Mouse (Mus musculus) ES-E14 (cell line): ENCODE results near the gene Ncbp2. TPM values are rescaled to one million over a fixed set of nuclear protein-coding genes. Genes with fewer than 3 reads are reported as not detected.

Source experiments
- DNase-seq: peaks from one replicate; pipeline ENCODE4 v3.0.0-alpha.2; 2013; ENCODE audit warnings: low read depth, low spot score
- H3K27ac ChIP-seq: 2 replicates; pipeline ENCODE4 v1.5.1; 2012; ENCODE audit warnings: low read depth, mild to moderate bottlenecking, low read length, moderate library complexity, mixed read lengths; ENCODE audit not compliant: poor library complexity, insufficient read depth, severe bottlenecking
- H3K36me3 ChIP-seq: 2 replicates; pipeline ENCODE4 v1.6.1; 2012; ENCODE audit warnings: mild to moderate bottlenecking, low read length, moderate library complexity, mixed read lengths; ENCODE audit not compliant: control insufficient read depth, poor library complexity, insufficient read depth, severe bottlenecking
- H3K4me1 ChIP-seq, 2 experiments: fragments of 150-350 bp in 1 of 2; sonication (generic) in 1 of 2; 2 replicates each; pipeline ENCODE4 v1.6.1; 2012; ENCODE audit warnings: low read length in 2 of 2, mild to moderate bottlenecking in 1 of 2, mixed read lengths in 1 of 2; ENCODE audit not compliant: control insufficient read depth in 2 of 2, insufficient read depth in 2 of 2, poor library complexity in 1 of 2
- H3K4me3 ChIP-seq, 2 experiments: fragments of 150-350 bp in 1 of 2; sonication (generic) in 1 of 2; 2 replicates each; pipeline ENCODE4 v1.5.1; 2012; ENCODE audit warnings: low read length in 2 of 2, low read depth in 1 of 2, mild to moderate bottlenecking in 1 of 2, mixed read lengths in 1 of 2; ENCODE audit not compliant: insufficient read depth in 1 of 2, poor library complexity in 1 of 2, severe bottlenecking in 1 of 2
- H3K9ac ChIP-seq: 2 replicates; pipeline ENCODE4 v1.6.1; 2012; ENCODE audit warnings: low read depth, mild to moderate bottlenecking, low read length, mixed read lengths; ENCODE audit not compliant: poor library complexity, insufficient read depth, severe bottlenecking
- H3K9me3 ChIP-seq: fragments of 150-350 bp; sonication (generic); 2 replicates; pipeline ENCODE4 v1.6.1; 2012; ENCODE audit warnings: low read depth, mild to moderate bottlenecking, low read length; ENCODE audit not compliant: control insufficient read depth, insufficient read depth
- CHD2 ChIP-seq: IDR thresholded peaks from 2 replicates; pipeline ENCODE4 v1.6.1; 2014; ENCODE audit warnings: mild to moderate bottlenecking, low read depth, low read length, inconsistent platforms
- HCFC1 ChIP-seq: IDR thresholded peaks from 2 replicates; pipeline ENCODE4 v1.6.1; 2012; ENCODE audit warnings: low read length, inconsistent platforms, borderline replicate concordance; ENCODE audit not compliant: insufficient read depth
- MAFK ChIP-seq: IDR thresholded peaks from 2 replicates; pipeline ENCODE4 v1.6.1; 2014; ENCODE audit warnings: mild to moderate bottlenecking, low read depth, low read length, inconsistent platforms; ENCODE audit not compliant: insufficient read depth
- ZC3H11A ChIP-seq: IDR thresholded peaks from 2 replicates; pipeline ENCODE4 v1.6.1; 2012; ENCODE audit warnings: low read depth, mild to moderate bottlenecking, inconsistent platforms, low read length, borderline replicate concordance
- ZNF384 ChIP-seq: IDR thresholded peaks from 2 replicates; pipeline ENCODE4 v1.6.1; 2012; ENCODE audit warnings: low read depth, low read length, inconsistent platforms
- in situ Hi-C, 2 experiments: fragments of 600-800 bp; cut with MboI; formaldehyde crosslinking; loops; one replicate each; pipeline ENCODE4 v1.15.1; 2025; ENCODE audit warnings: low sequenced_read_pairs in 2 of 2, inconsistent platforms in 1 of 2; ENCODE audit not compliant: unreplicated experiment in 2 of 2
- total RNA-seq: library from RNA; depleted of rRNA; stranded (reverse); fragments of 300-350 nt; gene quantifications from 2 replicates; pipeline ENCODE4 v1.2.3, GENCODE M21; 2012

Ncbp2 gene
- total RNA-seq, 1 experiment = 84.4 TPM

DNA sequence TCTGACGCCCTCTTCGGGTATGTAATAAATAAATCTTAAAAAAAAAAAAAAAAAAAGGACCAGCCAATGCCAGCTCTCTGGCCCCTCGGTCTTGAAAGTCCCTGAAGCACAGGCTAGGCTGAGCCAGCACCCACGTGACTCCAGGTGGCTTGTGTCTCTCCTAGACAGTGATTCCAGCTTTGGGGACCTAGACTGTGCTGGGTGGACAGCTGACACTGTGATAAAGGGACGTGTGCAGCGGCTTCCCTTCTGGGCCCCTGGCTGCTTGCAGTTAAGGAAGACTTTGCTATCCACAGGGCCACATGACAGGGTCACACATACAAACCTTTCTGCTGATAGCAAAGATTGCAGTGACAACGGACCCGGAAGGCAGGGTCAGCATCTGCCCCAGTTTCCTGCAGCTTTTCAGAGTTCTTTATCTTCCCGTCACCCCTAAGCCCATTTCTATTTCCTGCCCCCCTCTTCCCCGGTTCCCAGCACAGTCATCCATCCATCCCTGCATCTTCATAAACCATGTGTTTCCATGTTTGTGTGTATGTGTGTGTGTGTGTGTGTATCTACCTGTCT lies 37.9 kb upstream of the Ncbp2 start:
- no peak overlapping the region for H3K27ac ChIP-seq
- H3K4me3 ChIP-seq = no peak overlapping the region
- in situ Hi-C loops = no loop called here
- no peak for DNase-seq
- H3K9me3 ChIP-seq = no peaks in the 10 kb centered on the region
- TF ChIP-seq MAFK (no peak), CHD2 (no peak), ZC3H11A (no peak), HCFC1 (no peak)
- peaks cover 0 to 16% of the 10 kb centered on the region in 2 experiments; a peak in 2 of 4 replicates for H3K4me1 ChIP-seq
- no peaks in the 10 kb centered on the region for H3K36me3 ChIP-seq
- no peak overlapping the region for H3K9ac ChIP-seq

DNA sequence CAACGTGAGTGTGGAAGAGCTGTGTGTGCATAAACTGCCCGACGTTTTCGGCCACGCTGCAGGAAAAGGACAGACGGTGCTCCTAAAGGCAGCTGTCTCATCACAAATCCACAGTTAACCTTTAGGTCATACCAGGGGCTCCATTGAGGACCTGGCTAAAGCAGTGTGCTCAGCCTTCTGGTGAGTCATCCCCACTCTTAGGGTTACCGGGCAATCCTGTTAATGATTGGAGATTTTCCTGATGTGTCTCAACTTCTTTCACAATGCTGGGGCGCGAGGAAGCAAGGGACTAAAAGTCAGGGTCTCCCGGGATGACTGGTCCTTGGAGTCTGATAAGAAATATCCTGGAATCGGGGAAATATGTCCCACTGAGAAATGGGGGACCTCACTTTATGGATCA lies 30.5 kb upstream of the Ncbp2 start:
- no peak for DNase-seq
- Histone ChIP-seq H3K27ac (no peak overlapping the region), H3K36me3 (no peaks in the 10 kb centered on the region), H3K9me3 (no peaks in the 10 kb centered on the region), H3K4me3 (no peak overlapping the region), H3K4me1 (no peaks in the 10 kb centered on the region), H3K9ac (no peak overlapping the region)
- TF ChIP-seq HCFC1 (no peak), ZNF384 (no peak), MAFK (no peak), CHD2 (no peak), ZC3H11A (no peak)
- in situ Hi-C loops = no loop called here

DNA sequence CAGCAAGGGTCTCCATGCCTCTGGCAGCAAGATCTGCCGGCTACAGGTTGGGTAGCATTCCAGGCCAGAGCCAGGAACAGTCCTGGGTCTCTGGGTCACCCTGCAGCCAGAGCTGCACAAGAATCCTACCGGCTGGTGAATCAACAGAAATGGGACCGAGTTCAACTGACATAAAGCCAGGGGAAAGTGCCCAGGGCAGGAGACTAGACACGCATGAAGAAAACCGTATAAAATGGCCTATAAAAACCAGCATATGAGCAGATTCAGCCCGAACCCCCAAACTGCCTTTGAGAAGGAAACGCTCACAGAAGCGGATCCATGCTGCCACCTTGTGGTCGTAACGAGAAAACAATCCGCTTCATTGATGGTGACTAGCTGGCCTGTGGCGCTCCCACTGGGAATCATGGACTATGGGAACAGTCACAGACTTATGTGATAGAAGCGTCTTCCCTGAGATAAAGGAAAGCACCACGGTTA lies 30.0 kb upstream of the Ncbp2 start:
- TF ChIP-seq ZC3H11A (peak; percentile 63; the same call in 1 of the 2 replicates), MAFK (no peak), HCFC1 (no peak), CHD2 (no peak), ZNF384 (no peak)
- H3K4me3 ChIP-seq = no peak overlapping the region
- DNase-seq = peak; percentile 72
- no peaks in the 10 kb centered on the region for H3K36me3 ChIP-seq
- H3K27ac ChIP-seq = no peak overlapping the region
- H3K9me3 ChIP-seq = no peaks in the 10 kb centered on the region
- in situ Hi-C loops = no loop called here
- no peaks in the 10 kb centered on the region for H3K4me1 ChIP-seq
- H3K9ac ChIP-seq = no peak overlapping the region

DNA sequence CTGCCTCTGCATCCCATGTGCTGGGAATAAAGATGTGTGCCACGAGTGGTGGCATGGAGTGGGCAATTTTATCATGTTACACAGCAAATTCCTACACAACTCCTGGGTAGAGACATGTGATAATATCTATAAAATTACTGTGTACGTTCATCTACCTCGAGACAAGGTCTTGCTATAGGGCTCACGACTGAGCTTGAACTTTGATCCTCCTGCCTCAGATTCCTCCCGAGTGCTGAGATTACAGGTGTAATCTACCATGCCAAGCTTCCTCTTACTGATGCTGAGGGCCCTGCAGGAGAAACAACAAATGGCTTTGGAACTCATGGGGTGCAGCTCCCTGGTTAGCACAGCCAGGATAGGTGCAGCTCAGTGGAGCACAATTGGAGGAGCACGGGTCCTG lies 23.9 kb upstream of the Ncbp2 start:
- in situ Hi-C loops = no loop called here

DNA sequence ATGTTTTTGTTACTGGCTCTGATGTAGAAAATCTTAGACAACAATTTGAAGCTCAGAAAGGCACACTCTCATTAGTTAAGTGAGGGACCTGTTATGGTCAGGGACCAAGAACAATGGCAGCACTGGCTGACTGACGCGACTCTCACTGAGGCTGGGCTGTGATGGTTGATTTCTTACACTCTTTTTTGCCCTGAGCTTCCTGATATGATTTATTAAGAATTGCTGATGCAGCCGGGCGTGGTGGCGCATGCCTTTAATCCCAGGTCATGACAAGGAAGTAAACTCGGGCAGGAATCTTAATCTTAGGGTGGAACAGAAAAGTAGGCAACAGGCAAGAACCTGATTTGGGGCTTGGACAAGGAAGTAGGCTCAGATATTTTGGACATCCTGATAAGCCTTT lies 22.2 kb upstream of the Ncbp2 start:
- peak overlapping the region; percentile 28; the same call in 1 of the 2 replicates for H3K9ac ChIP-seq
- TF ChIP-seq CHD2 = no peak
- no peak for TF ChIP-seq HCFC1
- no peak for TF ChIP-seq ZNF384
- TF ChIP-seq MAFK = no peak
- no peak for TF ChIP-seq ZC3H11A
- H3K9me3 ChIP-seq = no peaks in the 10 kb centered on the region
- no peak overlapping the region; the same call in 1 of the 2 replicates for H3K27ac ChIP-seq
- peaks cover 0 to 19% of the 10 kb centered on the region in 2 experiments; a peak in 3 of 4 replicates for H3K4me1 ChIP-seq
- H3K4me3 ChIP-seq = no peak overlapping the region
- no peaks in the 10 kb centered on the region for H3K36me3 ChIP-seq
- in situ Hi-C loops = no loop called here
- no peak for DNase-seq

More for the DNA sequence above, 23.9 kb upstream of the Ncbp2 start:
- no peak for DNase-seq
- Histone ChIP-seq H3K27ac (no peak overlapping the region), H3K4me1 (peaks cover 0 to 15% of the 10 kb centered on the region in 2 experiments; a peak in 3 of 4 replicates), H3K36me3 (no peaks in the 10 kb centered on the region), H3K9me3 (no peaks in the 10 kb centered on the region), H3K9ac (no peak overlapping the region), H3K4me3 (no peak overlapping the region)
- TF ChIP-seq ZNF384 = no peak
- TF ChIP-seq ZC3H11A = no peak
